Mouse (Mus musculus) midbrain, embryonic 12.5 days (tissue): ENCODE data around the gene Map6. TPM values are rescaled to one million over a fixed set of nuclear protein-coding genes. Genes with fewer than 3 reads are reported as not detected.

Source experiments
- ATAC-seq: fragments of 200-750 bp; cut with Nextera tagmentation; 2 replicates; pipeline ENCODE4 v1.8.0; 2017; ENCODE audit warnings: low read depth, moderate TSS enrichment, moderate library complexity; ENCODE audit not compliant: low FRiP score
- H3K27ac ChIP-seq: fragments of 300-500 bp; sonication (generic); replicated peaks from 2 replicates; pipeline ENCODE4 v1.5.1; 2016; ENCODE audit warnings: mild to moderate bottlenecking
- H3K27me3 ChIP-seq: fragments of 300-500 bp; sonication (generic); 2 replicates; pipeline ENCODE4 v1.6.1; 2016; ENCODE audit warnings: mild to moderate bottlenecking
- H3K36me3 ChIP-seq: fragments of 300-500 bp; sonication (generic); 2 replicates; pipeline ENCODE4 v1.6.1; 2016
- H3K4me1 ChIP-seq: fragments of 300-500 bp; sonication (generic); 2 replicates; pipeline ENCODE4 v1.6.1; 2016
- H3K4me2 ChIP-seq: fragments of 300-500 bp; sonication (generic); replicated peaks from 2 replicates; pipeline ENCODE4 v1.6.1; 2016; ENCODE audit warnings: mild to moderate bottlenecking, moderate library complexity
- H3K4me3 ChIP-seq: fragments of 300-500 bp; sonication (generic); 2 replicates; pipeline ENCODE4 v1.5.1; 2016; ENCODE audit warnings: mild to moderate bottlenecking
- H3K9ac ChIP-seq: fragments of 300-500 bp; sonication (generic); replicated peaks from 2 replicates; pipeline ENCODE4 v1.6.1; 2016; ENCODE audit warnings: mild to moderate bottlenecking, moderate library complexity
- H3K9me3 ChIP-seq: fragments of 300-500 bp; sonication (generic); 2 replicates; pipeline ENCODE4 v1.6.1; 2016; ENCODE audit warnings: mild to moderate bottlenecking
- WGBS: fragments of 180-500 bp; shearing (Covaris S2); methylation state at CpG from one replicate; pipeline ENCODE4 v1.1.7; 2016; 5-methylcytosine and 5-hydroxymethylcytosine counted together
- polyA plus RNA-seq: library from polyadenylated mRNA; unstranded; fragments of >200 nt; fragmentation: Nextera tagmentation; extraction: Ambion mirVana; gene quantifications from 2 replicates; pipeline ENCODE4 v1.2.1, GENCODE M21; 2016

The Map6 gene
- polyA plus RNA-seq: 87.5 and 98.6 TPM in 2 replicates

- peak within 1 kb of the TSS; percentile 97 for H3K27ac ChIP-seq
- H3K9ac ChIP-seq: peak within 1 kb of the TSS; percentile 82
- peak within 1 kb of the TSS; percentile 86 for H3K4me3 ChIP-seq
- H3K36me3 ChIP-seq: no peaks in the 10 kb centered on the region; the same call in 1 of the 2 replicates
- peak; percentile 62 for ATAC-seq
- peaks cover 37% of the 10 kb centered on the region for H3K4me1 ChIP-seq
- H3K4me2 ChIP-seq: peak within 1 kb of the TSS; percentile 95
- no peaks in the 10 kb centered on the region for H3K9me3 ChIP-seq
- H3K27me3 ChIP-seq: peaks cover 38% of the 10 kb centered on the region
- under 1% methylated on average over 34 of the region's 34 CpGs for WGBS
Observed at GRCm38 (mm10) chr7:99267251-99267896, at the start of gene Map6. Map6 (plus strand) TSS chr7:99267447.

DNA sequence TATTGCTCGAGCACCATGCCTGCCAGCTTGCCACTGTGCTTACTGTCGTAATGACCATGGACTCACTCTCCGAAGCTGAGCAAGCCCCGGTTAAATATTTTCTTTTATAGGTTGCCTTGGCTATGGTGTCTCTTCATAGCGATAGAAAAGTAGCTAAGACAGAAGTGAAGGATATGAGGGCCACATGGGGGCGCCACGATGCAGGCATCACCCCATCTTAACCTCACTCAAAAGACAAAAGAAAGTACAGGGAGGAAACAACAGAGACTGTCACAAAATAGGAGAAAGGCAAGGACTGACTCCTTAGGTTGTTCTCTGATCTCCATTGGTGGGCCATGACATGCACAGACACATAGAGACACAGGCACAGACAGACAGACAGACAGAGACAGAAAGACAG is 43.0 kb upstream of the Map6 start:
- H3K27me3 ChIP-seq: no peaks in the 10 kb centered on the region
- H3K27ac ChIP-seq: no peak overlapping the region
- ATAC-seq: no peak
- no peaks in the 10 kb centered on the region for H3K9me3 ChIP-seq
- 64% methylated on average over 7 of the region's 7 CpGs for WGBS
- no peaks in the 10 kb centered on the region for H3K4me1 ChIP-seq
- no peaks in the 10 kb centered on the region for H3K36me3 ChIP-seq
- H3K9ac ChIP-seq: no peak overlapping the region
- no peak overlapping the region for H3K4me2 ChIP-seq
- no peak overlapping the region for H3K4me3 ChIP-seq

- ATAC-seq: no peak
- no peak overlapping the region for H3K4me3 ChIP-seq
- no peaks in the 10 kb centered on the region for H3K27me3 ChIP-seq
- no peaks in the 10 kb centered on the region for H3K36me3 ChIP-seq
- 41% methylated on average over 1 of the region's 1 CpGs for WGBS
- H3K27ac ChIP-seq: no peak overlapping the region
- no peaks in the 10 kb centered on the region for H3K9me3 ChIP-seq
- H3K4me2 ChIP-seq: no peak overlapping the region
- no peaks in the 10 kb centered on the region for H3K4me1 ChIP-seq
- no peak overlapping the region for H3K9ac ChIP-seq
Observed at GRCm38 (mm10) chr7:99224648-99225190, 42.5 kb upstream of the Map6 start.

DNA sequence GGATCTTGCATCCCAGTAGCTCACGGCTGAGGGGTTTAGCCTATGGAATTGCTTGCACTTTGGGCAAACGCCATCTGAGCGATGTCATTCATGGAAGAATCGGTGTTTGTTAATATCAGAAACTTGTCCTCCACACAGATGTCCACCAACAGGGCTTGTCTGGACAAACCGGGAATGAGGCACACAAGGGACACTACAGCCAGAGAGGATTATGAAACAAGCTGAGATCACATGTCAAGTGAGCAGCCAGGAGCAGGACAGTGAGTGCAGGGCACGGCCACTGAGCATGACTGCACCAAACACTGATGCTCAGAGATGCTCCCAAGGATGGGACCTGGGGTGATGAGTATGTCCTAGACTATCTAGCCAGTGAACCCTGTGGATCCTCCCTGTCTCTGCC is 41.8 kb upstream of the Map6 start:
- Histone ChIP-seq H3K27ac (no peak overlapping the region), H3K9ac (no peak overlapping the region), H3K4me3 (no peak overlapping the region), H3K27me3 (no peaks in the 10 kb centered on the region), H3K4me2 (no peak overlapping the region), H3K4me1 (no peaks in the 10 kb centered on the region), H3K9me3 (no peaks in the 10 kb centered on the region), H3K36me3 (no peaks in the 10 kb centered on the region)
- no peak for ATAC-seq
- WGBS: 75% methylated on average over 6 of the region's 6 CpGs

- 91% methylated on average over 10 of the region's 10 CpGs for WGBS
- Histone ChIP-seq H3K27me3 (no peaks in the 10 kb centered on the region), H3K9me3 (no peaks in the 10 kb centered on the region), H3K36me3 (no peaks in the 10 kb centered on the region), H3K4me3 (no peak overlapping the region), H3K4me1 (no peaks in the 10 kb centered on the region), H3K4me2 (no peak overlapping the region), H3K27ac (no peak overlapping the region), H3K9ac (no peak overlapping the region)
- no peak for ATAC-seq
Observed at GRCm38 (mm10) chr7:99226662-99227061, 40.6 kb upstream of the Map6 start.

- no peaks in the 10 kb centered on the region for H3K36me3 ChIP-seq
- no peak overlapping the region for H3K27ac ChIP-seq
- no peak overlapping the region for H3K4me2 ChIP-seq
- no peaks in the 10 kb centered on the region for H3K27me3 ChIP-seq
- WGBS: 95% methylated on average over 4 of the region's 4 CpGs
- no peak overlapping the region for H3K4me3 ChIP-seq
- no peaks in the 10 kb centered on the region for H3K9me3 ChIP-seq
- ATAC-seq: no peak
- no peak overlapping the region for H3K9ac ChIP-seq
- no peaks in the 10 kb centered on the region for H3K4me1 ChIP-seq
Observed at GRCm38 (mm10) chr7:99227267-99227666, 40.0 kb upstream of the Map6 start.

GRCm38 (mm10) chr7:99228825-99229224 is 38.4 kb upstream of the Map6 start:
- no peak overlapping the region for H3K9ac ChIP-seq
- H3K4me2 ChIP-seq: no peak overlapping the region
- 82% methylated on average over 8 of the region's 8 CpGs for WGBS
- H3K27ac ChIP-seq: no peak overlapping the region
- H3K27me3 ChIP-seq: no peaks in the 10 kb centered on the region
- ATAC-seq: no peak
- H3K4me1 ChIP-seq: no peaks in the 10 kb centered on the region
- H3K4me3 ChIP-seq: no peak overlapping the region
- H3K36me3 ChIP-seq: no peaks in the 10 kb centered on the region
- H3K9me3 ChIP-seq: no peaks in the 10 kb centered on the region

GRCm38 (mm10) chr7:99229411-99229810 is 37.8 kb upstream of the Map6 start:
- WGBS: 13% methylated on average over 2 of the region's 2 CpGs
- Histone ChIP-seq H3K4me1 (no peaks in the 10 kb centered on the region), H3K27ac (no peak overlapping the region), H3K4me3 (no peak overlapping the region), H3K9ac (no peak overlapping the region), H3K4me2 (no peak overlapping the region), H3K9me3 (no peaks in the 10 kb centered on the region), H3K36me3 (no peaks in the 10 kb centered on the region), H3K27me3 (no peaks in the 10 kb centered on the region)
- ATAC-seq: no peak

DNA sequence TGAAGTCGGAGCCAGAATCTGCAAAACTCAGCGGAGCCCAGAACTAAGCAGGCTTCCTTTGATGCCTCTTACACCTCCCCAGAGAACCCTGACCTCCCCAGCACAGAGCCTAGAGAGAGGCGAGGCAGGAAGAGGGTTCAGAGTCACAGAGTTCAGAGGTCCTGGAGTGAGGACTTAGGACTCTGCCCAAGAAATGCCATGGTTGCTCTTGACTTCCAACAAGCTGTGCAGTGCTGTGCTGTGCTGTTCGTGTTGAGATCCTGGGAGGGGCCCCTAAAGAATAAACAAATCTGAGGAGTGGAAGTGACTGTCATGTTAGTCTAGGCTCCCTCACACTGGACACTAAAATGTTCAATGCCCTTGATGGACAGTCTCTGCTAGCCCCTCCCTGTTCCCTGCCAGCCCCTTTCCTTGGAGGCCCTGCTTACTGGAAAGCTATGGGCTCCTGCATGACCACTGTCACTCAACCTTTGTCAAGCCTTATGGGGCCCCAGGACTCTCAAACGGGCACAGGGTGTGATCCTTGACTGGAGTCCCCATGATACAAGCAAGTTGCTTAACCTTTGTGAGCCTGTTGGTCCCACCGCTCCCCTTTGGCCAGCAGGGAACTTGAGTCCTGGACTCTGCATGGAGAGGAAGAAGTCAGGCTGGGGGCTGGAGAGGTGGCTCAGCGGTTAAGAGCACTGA is 37.0 kb upstream of the Map6 start:
- WGBS: 79% methylated on average over 7 of the region's 7 CpGs
- Histone ChIP-seq H3K27me3 (no peaks in the 10 kb centered on the region), H3K9ac (no peak overlapping the region), H3K4me1 (no peaks in the 10 kb centered on the region), H3K4me3 (no peak overlapping the region), H3K27ac (no peak overlapping the region), H3K36me3 (no peaks in the 10 kb centered on the region), H3K4me2 (no peak overlapping the region), H3K9me3 (no peaks in the 10 kb centered on the region)
- ATAC-seq: no peak

DNA sequence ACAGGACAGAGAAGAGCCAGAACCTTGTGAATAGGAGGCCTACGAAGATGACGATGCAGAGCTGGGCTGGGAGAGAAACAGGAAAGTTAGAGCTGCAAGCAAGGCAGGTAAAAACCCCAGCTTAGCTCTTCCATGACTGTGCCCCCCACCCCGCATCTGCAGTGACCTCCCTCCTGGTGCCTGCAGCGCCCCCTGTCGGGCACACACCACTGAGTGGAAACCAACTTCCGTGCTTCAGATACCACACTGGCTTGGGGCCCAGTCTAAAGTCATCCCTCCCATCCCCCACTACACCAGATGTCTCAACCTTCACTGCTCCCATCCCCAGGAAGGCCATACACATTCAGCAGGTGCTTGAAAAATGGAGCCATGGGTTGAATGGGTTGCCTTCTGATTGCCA is 34.7 kb upstream of the Map6 start:
- H3K4me3 ChIP-seq: no peak overlapping the region
- no peak overlapping the region for H3K9ac ChIP-seq
- H3K4me2 ChIP-seq: no peak overlapping the region
- ATAC-seq: no peak
- H3K27me3 ChIP-seq: peaks cover 7% of the 10 kb centered on the region; the same call in 1 of the 2 replicates
- no peaks in the 10 kb centered on the region for H3K36me3 ChIP-seq
- WGBS: 66% methylated on average over 6 of the region's 6 CpGs
- H3K4me1 ChIP-seq: peaks cover 8% of the 10 kb centered on the region; the same call in 1 of the 2 replicates
- H3K27ac ChIP-seq: no peak overlapping the region
- H3K9me3 ChIP-seq: no peaks in the 10 kb centered on the region

DNA sequence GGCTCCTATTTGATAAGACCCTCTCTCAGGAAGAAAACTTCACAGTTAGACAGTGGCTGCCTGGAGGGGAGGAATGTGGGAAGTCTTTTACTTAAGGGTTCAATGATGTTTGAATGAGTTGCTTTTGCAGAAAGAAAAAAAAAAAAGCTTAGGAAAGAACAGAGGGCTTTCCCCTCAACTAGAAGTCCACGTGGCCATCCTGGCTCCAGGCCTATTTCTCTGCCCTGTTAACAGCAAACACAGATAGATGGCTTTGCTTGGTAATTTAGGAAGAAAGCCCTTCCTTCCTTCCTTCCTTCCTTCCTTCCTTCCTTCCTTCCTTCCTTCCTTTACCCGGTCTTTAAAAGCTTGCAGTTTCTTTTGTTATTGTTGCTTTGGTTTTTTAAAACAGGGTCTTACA is 32.3 kb upstream of the Map6 start:
- H3K36me3 ChIP-seq: no peaks in the 10 kb centered on the region
- ATAC-seq: no peak
- no peak overlapping the region for H3K4me3 ChIP-seq
- no peak overlapping the region for H3K27ac ChIP-seq
- H3K9ac ChIP-seq: no peak overlapping the region
- H3K27me3 ChIP-seq: peaks cover 27% of the 10 kb centered on the region
- peaks cover 17% of the 10 kb centered on the region; the same call in 1 of the 2 replicates for H3K4me1 ChIP-seq
- H3K4me2 ChIP-seq: no peak overlapping the region
- no peaks in the 10 kb centered on the region for H3K9me3 ChIP-seq
- WGBS: 46% methylated on average over 2 of the region's 2 CpGs

- no peak overlapping the region for H3K4me2 ChIP-seq
- H3K36me3 ChIP-seq: no peaks in the 10 kb centered on the region
- H3K27ac ChIP-seq: no peak overlapping the region
- H3K4me1 ChIP-seq: peaks cover 17% of the 10 kb centered on the region; the same call in 1 of the 2 replicates
- H3K27me3 ChIP-seq: peaks cover 27% of the 10 kb centered on the region
- no peak for ATAC-seq
- no peaks in the 10 kb centered on the region for H3K9me3 ChIP-seq
- 76% methylated on average over 2 of the region's 2 CpGs for WGBS
- no peak overlapping the region for H3K4me3 ChIP-seq
- H3K9ac ChIP-seq: no peak overlapping the region
Observed at GRCm38 (mm10) chr7:99235657-99236056, 31.6 kb upstream of the Map6 start.
